Mouse (Mus musculus) liver, embryonic 14.5 days (tissue): ENCODE results near the gene Olfr73.

Source experiments
- CTCF ChIP-seq: IDR thresholded peaks from 2 replicates; pipeline ENCODE4 v1.5.1; 2016; ENCODE audit warnings: antibody characterized with exemption, low read depth, control low read depth
- EP300 ChIP-seq: IDR thresholded peaks from 2 replicates; pipeline ENCODE4 v1.6.1; 2016; ENCODE audit warnings: antibody characterized with exemption, low read depth

GRCm38 (mm10) chr2:88037599-88037998 lies at the start of gene Olfr73:
- TF ChIP-seq CTCF (no peak), EP300 (no peak)
